Mouse (Mus musculus) embryonic facial prominence, embryonic 15.5 days (tissue): ENCODE measurements at regions not wholly inside any gene's neighbourhood (a gene's known extent, or its start where the extent isn't known, plus 50 kb on each side); places are given as distances from the start of the nearest gene placed in this dataset.

Experiments used
- ATAC-seq: fragments of 200-750 bp; cut with Nextera tagmentation; 2 replicates; pipeline ENCODE4 v1.8.0; 2017; ENCODE audit warnings: low read depth, moderate TSS enrichment; ENCODE audit not compliant: insufficient number of reproducible peaks, low FRiP score, low TSS enrichment
- H3K27ac ChIP-seq: fragments of 300-500 bp; sonication (generic); replicated peaks from 2 replicates; pipeline ENCODE4 v1.5.1; 2015; ENCODE audit warnings: mild to moderate bottlenecking, inconsistent platforms
- H3K27me3 ChIP-seq: fragments of 300-500 bp; sonication (generic); 2 replicates; pipeline ENCODE4 v1.6.1; 2015; ENCODE audit warnings: inconsistent platforms
- H3K36me3 ChIP-seq: fragments of 300-500 bp; sonication (generic); 2 replicates; pipeline ENCODE4 v1.6.1; 2015; ENCODE audit warnings: mild to moderate bottlenecking, inconsistent platforms
- H3K4me1 ChIP-seq: fragments of 300-500 bp; sonication (generic); 2 replicates; pipeline ENCODE4 v1.6.1; 2015; ENCODE audit warnings: inconsistent platforms
- H3K4me2 ChIP-seq: fragments of 300-500 bp; sonication (generic); replicated peaks from 2 replicates; pipeline ENCODE4 v1.6.1; 2015; ENCODE audit warnings: mild to moderate bottlenecking, inconsistent platforms
- H3K4me3 ChIP-seq: fragments of 300-500 bp; sonication (generic); replicated peaks from 2 replicates; pipeline ENCODE4 v1.5.1; 2015; ENCODE audit warnings: mild to moderate bottlenecking, inconsistent platforms
- H3K9ac ChIP-seq: fragments of 300-500 bp; sonication (generic); 2 replicates; pipeline ENCODE4 v1.6.1; 2015; ENCODE audit warnings: inconsistent platforms
- H3K9me3 ChIP-seq: fragments of 300-500 bp; sonication (generic); replicated peaks from 2 replicates; pipeline ENCODE4 v1.6.1; 2016; ENCODE audit warnings: inconsistent platforms
- WGBS: fragments of 180-500 bp; shearing (Covaris S2); methylation state at CpG from one replicate; pipeline ENCODE4 v1.1.7; 2015; 5-methylcytosine and 5-hydroxymethylcytosine counted together

- no peaks in the 10 kb centered on the region for H3K36me3 ChIP-seq
- 24% methylated on average over 13 of the region's 13 CpGs for WGBS
- no peak overlapping the region for H3K4me2 ChIP-seq
- H3K27ac ChIP-seq = 0 out of 2 replicates have a peak overlapping the region, but pooled peaks have one; percentile 18
- H3K9me3 ChIP-seq = no peaks in the 10 kb centered on the region
- H3K4me3 ChIP-seq = no peak overlapping the region
- peaks cover 28% of the 10 kb centered on the region for H3K4me1 ChIP-seq
- no peak overlapping the region for H3K9ac ChIP-seq
- ATAC-seq = peak; percentile 46; the same call in 1 of the 2 replicates
- H3K27me3 ChIP-seq = peaks cover 19% of the 10 kb centered on the region
Observed at GRCm38 (mm10) chr11:95198196-95198595, 52.1 kb upstream of the Dlx4 start.

GRCm38 (mm10) chr11:95200971-95201370 lies 54.9 kb upstream of the Dlx4 start:
- 49% methylated on average over 3 of the region's 3 CpGs for WGBS
- Histone ChIP-seq H3K4me2 (no peak overlapping the region), H3K9ac (no peak overlapping the region), H3K9me3 (no peaks in the 10 kb centered on the region), H3K4me1 (peaks cover 43% of the 10 kb centered on the region), H3K36me3 (no peaks in the 10 kb centered on the region), H3K27ac (no peak overlapping the region), H3K4me3 (no peak overlapping the region), H3K27me3 (peaks cover 19% of the 10 kb centered on the region)
- no peak for ATAC-seq

GRCm38 (mm10) chr11:95210185-95211030 lies 50.9 kb upstream of the Tac4 start:
- Histone ChIP-seq H3K4me3 (peak overlapping the region; percentile 35), H3K27me3 (no peaks in the 10 kb centered on the region), H3K27ac (peak overlapping the region; percentile 77), H3K4me2 (peak overlapping the region; percentile 59), H3K4me1 (peaks cover 62% of the 10 kb centered on the region), H3K9ac (no peak overlapping the region), H3K36me3 (no peaks in the 10 kb centered on the region), H3K9me3 (no peaks in the 10 kb centered on the region)
- peak; percentile 89 for ATAC-seq
- WGBS = 2% methylated on average over 22 of the region's 22 CpGs

- H3K36me3 ChIP-seq = no peaks in the 10 kb centered on the region
- H3K4me1 ChIP-seq = peaks cover 60% of the 10 kb centered on the region
- H3K27me3 ChIP-seq = no peaks in the 10 kb centered on the region
- no peak overlapping the region for H3K4me3 ChIP-seq
- ATAC-seq = no peak; the same call in 1 of the 2 replicates
- WGBS = 13% methylated on average over 5 of the region's 5 CpGs
- H3K4me2 ChIP-seq = peak overlapping the region; percentile 59
- no peaks in the 10 kb centered on the region for H3K9me3 ChIP-seq
- H3K9ac ChIP-seq = no peak overlapping the region
- peak overlapping the region; percentile 77; the same call in 1 of the 2 replicates for H3K27ac ChIP-seq
Observed at GRCm38 (mm10) chr11:95211031-95211425, 50.3 kb upstream of the Tac4 start.
